Mouse (Mus musculus) heart, postnatal 0 days (tissue): ENCODE measurements around the gene Atrnl1. TPM values are rescaled to one million over a fixed set of nuclear protein-coding genes. Genes with fewer than 3 reads are reported as not detected.

Source experiments
- ATAC-seq: fragments of 200-750 bp; cut with Nextera tagmentation; 2 replicates; pipeline ENCODE4 v1.8.0; 2017; ENCODE audit warnings: low read depth, moderate number of reproducible peaks, moderate library complexity; ENCODE audit not compliant: insufficient read depth
- DNase-seq: peaks from one replicate; pipeline ENCODE4 v3.0.0-alpha.2; 2016; ENCODE audit warnings: low spot score
- H3K27ac ChIP-seq: fragments of 300-500 bp; sonication (generic); 2 replicates; pipeline ENCODE4 v1.5.1; 2014; ENCODE audit warnings: low read depth, mild to moderate bottlenecking
- H3K27me3 ChIP-seq: fragments of 300-500 bp; sonication (generic); 2 replicates; pipeline ENCODE4 v1.6.1; 2014; ENCODE audit warnings: low read length, mixed read lengths; ENCODE audit not compliant: control insufficient read depth, insufficient read depth
- H3K36me3 ChIP-seq: fragments of 300-500 bp; sonication (generic); replicated peaks from 2 replicates; pipeline ENCODE4 v1.6.1; 2014; ENCODE audit warnings: low read length, mixed read lengths; ENCODE audit not compliant: control insufficient read depth, insufficient read depth
- H3K4me1 ChIP-seq: fragments of 300-500 bp; sonication (generic); 2 replicates; pipeline ENCODE4 v1.6.1; 2014; ENCODE audit warnings: antibody characterized with exemption; ENCODE audit not compliant: control insufficient read depth, insufficient read depth
- H3K4me2 ChIP-seq: fragments of 300-500 bp; sonication (generic); 2 replicates; pipeline ENCODE4 v1.6.1; 2014; ENCODE audit warnings: low read depth, mild to moderate bottlenecking, low read length, moderate library complexity
- H3K4me3 ChIP-seq: fragments of 300-500 bp; sonication (generic); 2 replicates; pipeline ENCODE4 v1.5.1; 2014; ENCODE audit warnings: low read depth, low read length
- H3K9ac ChIP-seq: fragments of 300-500 bp; sonication (generic); replicated peaks from 2 replicates; pipeline ENCODE4 v1.6.1; 2014; ENCODE audit warnings: low read depth, low read length, mixed read lengths
- H3K9me3 ChIP-seq: fragments of 300-500 bp; sonication (generic); replicated peaks from 2 replicates; pipeline ENCODE4 v1.6.1; 2016; ENCODE audit warnings: low read length; ENCODE audit not compliant: control insufficient read depth
- CTCF ChIP-seq: IDR thresholded peaks from 2 replicates; pipeline ENCODE4 v1.5.1; 2016; ENCODE audit warnings: antibody characterized with exemption, control low read depth, low read depth
- EP300 ChIP-seq: IDR thresholded peaks from 2 replicates; pipeline ENCODE4 v1.6.1; 2016; ENCODE audit warnings: antibody characterized with exemption, low read depth
- WGBS: fragments of 180-500 bp; shearing (Covaris S2); extraction: QIAGEN DNeasy Blood & Tissue Kit; methylation state at CpG from one replicate; pipeline ENCODE4 v1.1.7; 2014; 5-methylcytosine and 5-hydroxymethylcytosine counted together
- polyA plus RNA-seq: library from polyadenylated mRNA; unstranded; fragments of >200 nt; fragmentation: Nextera tagmentation; extraction: Ambion mirVana; gene quantifications from 2 replicates; pipeline ENCODE4 v1.2.1, GENCODE M21; 2015
- total RNA-seq: library from RNA; depleted of rRNA; stranded (reverse); fragments of >200 nt; gene quantifications from 2 replicates; pipeline ENCODE4 v1.2.3, GENCODE M21; 2014; ENCODE audit warnings: low replicate concordance

The Atrnl1 gene
- total and polyA plus RNA-seq, 2 experiments from 2014 or later: 1.7 to 16.9 TPM

GRCm38 (mm10) chr19:58059719-58060118 lies 448.9 kb downstream of the Atrnl1 start:
- TF ChIP-seq EP300 (no peak), CTCF (no peak)
- H3K9ac ChIP-seq: no peak overlapping the region
- H3K4me1 ChIP-seq: peaks cover 15% of the 10 kb centered on the region
- DNase-seq: no peak
- 60% methylated on average over 9 of the region's 9 CpGs for WGBS
- H3K27ac ChIP-seq: no peak overlapping the region
- no peaks in the 10 kb centered on the region for H3K27me3 ChIP-seq
- ATAC-seq: no peak
- H3K4me3 ChIP-seq: no peak overlapping the region
- H3K4me2 ChIP-seq: no peak overlapping the region
- H3K9me3 ChIP-seq: no peaks in the 10 kb centered on the region
- no peaks in the 10 kb centered on the region for H3K36me3 ChIP-seq

- TF ChIP-seq EP300 (no peak), CTCF (no peak)
- 38% methylated on average over 12 of the region's 12 CpGs for WGBS
- Histone ChIP-seq H3K4me1 (peaks cover 18% of the 10 kb centered on the region), H3K27ac (no peak overlapping the region), H3K9me3 (no peaks in the 10 kb centered on the region), H3K4me2 (peak overlapping the region; percentile 38), H3K9ac (no peak overlapping the region), H3K36me3 (no peaks in the 10 kb centered on the region), H3K27me3 (no peaks in the 10 kb centered on the region), H3K4me3 (no peak overlapping the region)
- ATAC-seq: no peak
- DNase-seq: no peak
Measured at GRCm38 (mm10) chr19:58060199-58060853, 449.5 kb downstream of the Atrnl1 start.

- no peak overlapping the region for H3K27ac ChIP-seq
- TF ChIP-seq CTCF (no peak), EP300 (no peak)
- H3K9ac ChIP-seq: no peak overlapping the region
Measured at GRCm38 (mm10) chr19:58060854-58061358, 450.1 kb downstream of the Atrnl1 start.

GRCm38 (mm10) chr19:58061933-58062332 lies 451.1 kb downstream of the Atrnl1 start:
- H3K36me3 ChIP-seq: no peaks in the 10 kb centered on the region
- peaks cover 20% of the 10 kb centered on the region for H3K4me1 ChIP-seq
- peak; percentile 64 for ATAC-seq
- no peak overlapping the region; the same call in 1 of the 2 replicates for H3K9ac ChIP-seq
- no peak for DNase-seq
- H3K27ac ChIP-seq: 0 out of 2 replicates have a peak overlapping the region, but pooled peaks have one; percentile 9
- 44% methylated on average over 8 of the region's 8 CpGs for WGBS
- H3K4me3 ChIP-seq: no peak overlapping the region
- no peaks in the 10 kb centered on the region for H3K9me3 ChIP-seq
- H3K27me3 ChIP-seq: no peaks in the 10 kb centered on the region
- TF ChIP-seq CTCF (no peak), EP300 (no peak)
- no peak overlapping the region for H3K4me2 ChIP-seq

More at GRCm38 (mm10) chr19:58060854-58061358, 450.1 kb downstream of the Atrnl1 start:
- Histone ChIP-seq H3K4me3 (0 out of 2 replicates have a peak overlapping the region, but pooled peaks have one; percentile 13), H3K36me3 (no peaks in the 10 kb centered on the region), H3K27me3 (no peaks in the 10 kb centered on the region), H3K9me3 (no peaks in the 10 kb centered on the region), H3K4me2 (peak overlapping the region; percentile 38), H3K4me1 (peaks cover 18% of the 10 kb centered on the region)
- WGBS: 25% methylated on average over 15 of the region's 15 CpGs
- ATAC-seq: peak; percentile 15; the same call in 1 of the 2 replicates
- peak; percentile 23 for DNase-seq

DNA sequence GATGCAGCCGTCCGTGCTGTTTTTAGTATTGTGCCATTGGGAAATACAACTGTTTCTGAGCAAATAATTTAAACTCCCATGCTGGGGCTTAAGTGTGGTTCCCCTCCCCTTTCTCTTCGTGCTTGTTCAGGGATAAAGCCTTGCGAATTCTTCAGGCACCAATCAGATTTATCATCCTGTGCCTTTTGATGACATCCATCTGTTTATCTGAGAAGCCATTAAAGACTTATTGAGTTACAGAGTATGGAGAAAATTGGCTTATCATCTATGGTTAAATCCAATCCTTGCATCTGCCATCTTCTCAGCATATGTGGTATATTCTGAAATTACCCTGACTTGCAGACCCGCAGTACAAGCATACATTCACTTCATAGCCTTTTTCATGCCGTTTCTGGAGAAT lies 452.7 kb downstream of the Atrnl1 start:
- WGBS: 65% methylated on average over 6 of the region's 6 CpGs
- DNase-seq (no peak), ATAC-seq (no peak)
- Histone ChIP-seq H3K4me3 (no peak overlapping the region), H3K27me3 (no peaks in the 10 kb centered on the region), H3K9me3 (no peaks in the 10 kb centered on the region), H3K4me1 (peaks cover 23% of the 10 kb centered on the region), H3K4me2 (peak overlapping the region; percentile 42; the same call in 1 of the 2 replicates), H3K27ac (no peak overlapping the region), H3K36me3 (no peaks in the 10 kb centered on the region), H3K9ac (no peak overlapping the region)
- no peak for TF ChIP-seq CTCF
- TF ChIP-seq EP300: no peak
